Mouse (Mus musculus) A20 (cell line): ENCODE measurements around the gene Tbc1d10b.
"Not testable (repeated sequence)": the region's sequence is repeated elsewhere in the genome, so short reads cannot be mapped to it uniquely, and the experiment has no call there.

Experiments used
- DNase-seq: peaks from one replicate; pipeline ENCODE4 v3.0.0-alpha.2; 2011; ENCODE audit warnings: low read depth, low spot score

Tbc1d10b gene

DNA sequence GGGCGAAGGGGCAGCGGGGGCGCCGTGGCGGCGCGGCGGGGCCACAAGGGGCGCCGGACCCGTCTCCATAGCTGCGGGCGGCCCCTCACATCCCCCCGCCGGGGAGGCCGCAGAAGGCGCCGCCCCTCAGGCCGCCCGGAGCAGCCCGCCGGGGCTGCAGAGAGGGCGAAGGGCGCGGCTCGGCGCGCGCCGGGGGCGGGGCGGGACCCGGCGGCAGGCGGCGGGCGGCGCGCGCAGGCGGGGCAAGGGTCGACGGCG lies at the start of gene Tbc1d10b:
TSS of gene Tbc1d10b (minus strand) at position 174 of the 258 bp plus-strand sequence.
- DNase-seq = no peak

DNA sequence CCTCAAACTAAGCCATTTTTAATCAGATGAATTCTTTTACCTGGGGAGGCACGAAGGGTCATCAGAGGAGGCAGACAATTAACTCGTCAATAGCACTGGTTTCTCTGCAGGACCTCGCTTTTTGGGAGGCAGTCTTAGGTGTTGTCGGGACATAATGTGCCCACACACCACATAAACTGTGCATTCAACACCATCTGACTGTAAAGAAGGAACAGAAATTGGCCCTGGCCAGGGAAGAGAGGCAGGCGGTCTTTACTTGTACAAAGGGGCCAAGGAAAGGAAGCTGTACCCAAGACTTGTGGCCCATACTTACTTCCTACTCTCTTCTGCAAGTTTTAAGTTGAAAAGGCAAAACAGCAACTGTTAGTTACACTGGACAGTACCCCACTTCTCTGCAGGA lies 48.2 kb upstream of the Tbc1d10b start:
- DNase-seq = no peak

DNA sequence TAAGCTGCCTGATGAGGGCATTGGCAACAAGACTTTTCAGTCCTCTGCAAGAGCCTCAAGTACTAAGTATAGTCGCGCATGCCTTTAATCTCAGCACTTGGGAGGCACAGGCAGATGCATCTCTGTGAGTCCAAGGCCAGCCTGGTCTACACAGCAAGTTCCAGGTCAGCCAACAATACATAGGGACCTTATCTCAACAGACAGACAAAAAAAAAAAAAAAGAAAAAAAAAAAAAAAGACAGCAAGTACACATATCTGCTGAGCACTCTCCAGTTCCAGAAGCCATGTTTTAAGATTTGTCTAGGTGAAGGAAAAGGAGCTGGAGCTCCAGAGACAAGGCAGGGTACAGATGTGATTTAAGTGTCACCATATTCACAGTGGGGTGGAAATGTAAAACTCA lies 47.7 kb upstream of the Tbc1d10b start:
- DNase-seq = no peak

DNA sequence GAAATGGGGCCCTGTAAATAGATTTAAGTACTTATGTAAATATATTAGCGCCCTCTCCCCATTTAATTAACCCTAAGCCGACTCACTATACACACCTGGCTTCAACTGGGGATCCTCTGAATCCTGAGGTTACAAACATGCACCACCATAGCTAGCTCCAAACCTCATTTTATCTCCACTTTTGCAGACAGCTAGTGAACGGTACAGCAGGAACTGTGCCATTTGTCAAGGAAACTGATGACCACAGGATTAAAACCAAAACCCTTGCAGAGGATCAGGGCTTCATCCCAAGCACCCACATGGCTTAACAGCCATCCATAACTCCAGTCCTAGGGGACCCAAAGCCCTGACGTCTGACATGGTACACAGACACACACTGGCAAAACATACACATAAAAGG lies 46.7 kb upstream of the Tbc1d10b start:
- DNase-seq = no peak

DNA sequence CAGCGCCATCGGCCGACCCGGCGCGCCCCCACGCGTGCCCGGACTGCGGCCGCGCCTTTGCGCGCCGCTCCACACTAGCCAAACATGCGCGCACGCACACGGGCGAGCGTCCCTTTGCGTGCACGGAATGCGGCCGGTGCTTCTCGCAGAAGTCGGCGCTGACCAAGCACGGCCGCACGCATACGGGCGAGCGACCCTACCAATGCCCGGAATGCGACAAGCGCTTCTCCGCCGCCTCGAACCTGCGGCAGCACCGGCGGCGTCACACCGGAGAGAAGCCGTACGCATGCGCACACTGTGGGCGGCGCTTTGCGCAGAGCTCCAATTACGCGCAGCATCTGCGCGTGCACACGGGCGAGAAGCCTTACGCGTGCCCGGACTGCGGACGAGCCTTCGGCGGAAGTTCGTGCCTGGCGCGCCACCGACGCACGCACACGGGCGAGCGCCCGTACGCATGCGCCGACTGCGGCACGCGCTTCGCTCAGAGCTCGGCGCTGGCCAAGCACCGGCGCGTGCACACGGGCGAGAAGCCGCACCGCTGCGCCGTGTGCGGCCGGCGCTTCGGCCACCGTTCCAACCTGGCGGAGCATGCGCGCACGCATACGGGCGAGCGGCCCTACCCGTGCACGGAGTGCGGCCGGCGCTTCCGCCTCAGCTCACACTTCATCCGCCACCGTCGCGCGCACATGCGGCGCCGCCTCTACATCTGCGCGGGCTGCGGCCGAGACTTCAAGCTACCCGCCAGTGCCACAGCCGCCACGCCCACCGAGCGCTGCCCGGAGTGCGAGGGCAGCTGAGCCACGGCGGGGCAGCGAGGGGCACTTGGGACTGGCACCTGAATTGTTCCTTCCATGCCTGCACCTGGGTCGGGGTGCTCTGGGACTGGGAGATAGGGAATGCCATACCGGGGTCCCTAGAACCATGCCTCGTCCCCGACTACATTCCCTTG lies 45.8 kb upstream of the Tbc1d10b start:
- peak; percentile 99 for DNase-seq

DNA sequence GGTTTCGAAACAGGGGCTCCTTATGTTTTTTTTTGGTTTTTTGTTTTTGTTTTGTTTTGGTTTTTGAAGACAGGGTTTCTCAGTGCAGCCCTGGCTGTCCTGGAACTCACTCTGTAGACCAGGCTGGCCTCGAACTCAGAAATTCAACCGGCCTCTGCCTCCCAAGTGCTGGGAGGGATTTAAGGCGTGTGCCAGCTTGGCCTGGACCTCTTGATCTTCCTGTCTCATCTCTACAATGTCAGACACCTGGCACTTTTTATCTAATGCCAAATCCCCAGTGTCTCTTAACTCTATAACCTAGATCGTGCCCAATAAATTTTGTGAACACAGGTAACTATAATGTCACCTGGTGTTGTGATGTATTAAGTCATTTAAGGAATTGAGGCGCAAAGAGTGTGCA lies 45.1 kb upstream of the Tbc1d10b start:
- no peak for DNase-seq

DNA sequence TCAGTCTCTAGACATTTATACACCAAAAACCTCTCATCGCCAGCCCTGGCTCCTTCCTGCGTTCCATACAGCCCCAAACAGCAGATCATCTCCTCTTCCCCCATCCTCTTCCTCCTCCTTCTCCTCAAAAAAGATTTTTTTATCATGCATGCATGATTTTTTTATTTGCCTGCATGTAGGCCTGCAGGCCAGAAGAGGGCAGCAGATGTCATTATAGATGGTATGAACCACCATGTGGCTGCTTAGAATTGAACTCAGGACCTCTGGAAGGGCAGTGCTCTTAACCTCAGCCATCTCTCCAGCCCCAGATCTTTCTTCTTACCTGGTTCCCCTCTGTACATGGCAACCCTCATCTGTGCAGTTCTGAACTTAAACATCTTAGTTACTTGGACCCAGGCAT lies 44.1 kb upstream of the Tbc1d10b start:
- DNase-seq = peak; percentile 76

DNA sequence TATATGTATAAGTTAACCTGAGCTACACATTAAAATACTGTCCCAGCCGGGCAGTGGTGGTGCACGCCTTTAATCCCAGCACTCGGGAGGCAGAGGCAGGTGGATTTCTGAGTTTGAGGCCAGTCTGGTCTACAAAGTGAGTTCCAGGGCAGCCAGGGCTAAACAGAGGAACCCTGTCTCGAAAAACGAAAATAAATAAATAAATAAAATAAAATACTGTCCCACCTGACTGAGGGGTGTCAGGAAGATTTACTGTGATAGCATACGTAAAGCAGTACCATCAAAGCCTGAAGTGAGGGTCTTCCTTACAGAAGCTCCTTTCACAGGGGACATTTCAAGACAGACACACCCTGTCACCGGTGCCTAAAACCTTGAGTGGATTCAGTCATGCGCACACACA lies 42.2 kb upstream of the Tbc1d10b start:
- not testable (repeated sequence) for DNase-seq

DNA sequence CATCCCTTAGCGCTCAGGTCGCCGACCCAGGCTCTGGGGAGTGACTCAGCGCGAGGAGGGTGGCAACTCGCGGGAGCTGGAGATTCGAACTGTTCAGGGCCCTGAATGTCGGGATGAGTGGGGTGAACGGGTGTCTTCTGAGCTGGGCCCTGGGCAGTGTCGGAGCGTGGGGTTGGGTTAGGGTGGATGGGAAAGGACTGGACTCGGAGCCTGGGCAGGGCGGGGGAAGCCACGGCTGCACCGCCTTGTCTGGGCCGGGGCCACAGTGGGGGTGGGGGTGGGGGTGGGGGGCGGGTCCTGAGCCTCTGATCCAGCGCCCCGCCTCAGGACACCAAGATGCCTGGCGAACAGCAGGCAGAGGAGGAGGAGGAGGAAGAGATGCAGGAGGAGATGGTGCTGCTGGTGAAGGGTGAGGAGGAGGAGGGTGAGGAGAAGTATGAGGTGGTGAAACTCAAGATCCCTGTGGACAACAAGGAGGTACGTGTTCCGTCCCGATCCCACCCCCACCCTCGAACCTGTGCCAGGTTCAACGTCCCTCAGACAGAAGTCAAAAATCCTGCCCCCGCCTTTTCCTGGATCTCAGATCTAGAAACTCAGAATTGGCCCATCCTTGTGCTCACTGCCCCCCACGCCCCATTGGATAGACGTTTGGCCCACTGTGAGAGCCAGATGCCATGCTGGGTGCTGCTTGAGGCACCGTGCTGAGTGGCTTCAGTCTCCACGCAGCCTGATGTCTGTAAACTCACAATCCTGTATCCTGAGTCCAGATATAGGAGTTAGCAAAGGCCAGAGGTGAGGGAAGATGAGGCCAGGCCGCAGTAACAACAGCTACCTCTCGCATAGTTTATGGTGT lies 36.6 kb upstream of the Tbc1d10b start:
- DNase-seq = no peak

DNA sequence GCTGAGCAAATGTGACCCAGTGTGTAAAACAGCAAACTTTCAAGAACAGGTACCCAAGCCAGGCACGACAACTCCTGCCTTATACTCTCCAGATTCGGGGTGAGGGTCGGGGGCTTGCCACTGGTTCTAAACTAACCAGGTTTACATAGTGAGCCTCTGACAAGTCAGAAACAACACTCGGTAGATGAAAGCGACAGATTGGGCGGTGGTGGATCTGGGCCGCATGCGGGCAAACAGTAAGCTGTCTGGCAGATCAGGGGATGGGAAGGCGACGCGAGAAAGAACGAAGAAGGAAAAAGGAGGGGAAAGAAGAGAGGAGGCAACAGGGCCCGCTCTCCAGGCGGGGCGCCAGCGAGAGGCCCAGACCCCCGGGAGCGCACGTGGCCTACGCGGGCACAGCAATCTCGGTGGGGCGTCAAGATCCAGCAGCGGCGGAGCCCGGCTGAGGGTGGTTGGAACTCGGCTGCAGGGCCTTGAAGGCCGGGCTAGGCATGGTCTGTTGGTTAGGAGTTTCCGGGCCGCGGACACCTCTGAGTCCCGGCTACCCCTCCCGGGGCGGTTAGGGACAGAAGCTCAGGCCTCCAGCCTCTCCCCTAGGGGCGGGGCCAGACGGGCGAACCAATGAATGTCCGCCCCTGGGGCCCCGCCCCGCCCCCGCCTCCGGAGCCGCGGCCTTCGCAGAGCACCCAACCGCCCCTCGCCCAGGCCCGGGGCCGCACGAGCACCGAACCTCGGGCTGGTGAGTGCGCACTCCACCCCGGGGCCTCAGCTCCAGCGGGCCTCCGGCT lies 35.8 kb upstream of the Tbc1d10b start, which contains the start of gene Zfp771:
TSS of gene Zfp771 (plus strand) at position 405 of the 788 bp plus-strand sequence.
- peak; percentile 97 for DNase-seq

DNA sequence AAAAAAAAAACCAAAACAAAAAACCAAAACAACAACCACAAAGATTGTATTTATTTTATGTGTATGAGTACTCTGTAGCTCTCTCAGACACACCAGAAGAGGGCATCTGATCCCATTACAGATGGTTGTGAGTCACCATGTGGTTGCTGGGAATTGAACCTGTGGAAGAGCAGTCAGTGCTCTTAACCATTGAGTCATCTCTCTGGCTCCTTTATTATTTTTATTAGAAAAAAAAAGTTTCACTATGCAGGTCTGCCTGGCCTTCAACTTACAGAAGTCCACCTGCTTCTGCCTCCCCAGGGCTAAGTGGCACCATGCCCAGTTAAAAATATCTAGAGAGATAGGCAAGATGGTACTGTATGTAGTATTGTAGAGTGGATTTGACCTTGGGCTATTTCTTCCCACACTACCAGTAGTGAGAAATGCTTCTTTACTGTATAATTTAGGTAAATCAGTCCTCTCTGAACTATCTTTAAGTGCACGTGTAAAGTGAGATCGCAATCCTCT lies 35.1 kb upstream of the Tbc1d10b start:
- no peak for DNase-seq

DNA sequence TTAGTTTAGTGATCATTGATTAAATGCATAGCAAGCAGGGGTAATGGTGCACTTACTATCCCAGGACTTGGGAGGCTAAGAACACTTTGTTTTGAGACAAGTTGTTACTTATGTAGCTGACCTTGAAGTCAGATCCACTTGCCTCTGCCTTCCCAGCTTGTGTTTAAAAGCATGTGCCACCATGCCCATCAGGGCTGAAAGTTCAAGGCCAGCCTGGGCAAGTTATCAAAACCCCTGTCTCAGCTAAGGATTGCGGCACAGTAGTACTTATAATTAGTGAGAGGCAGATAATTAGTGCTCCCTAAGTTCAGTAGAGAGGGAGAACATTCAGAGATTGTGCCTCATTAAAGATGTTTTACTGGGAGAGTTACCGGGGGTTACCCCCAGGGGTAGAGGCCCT lies 26.5 kb upstream of the Tbc1d10b start:
- DNase-seq = no peak

DNA sequence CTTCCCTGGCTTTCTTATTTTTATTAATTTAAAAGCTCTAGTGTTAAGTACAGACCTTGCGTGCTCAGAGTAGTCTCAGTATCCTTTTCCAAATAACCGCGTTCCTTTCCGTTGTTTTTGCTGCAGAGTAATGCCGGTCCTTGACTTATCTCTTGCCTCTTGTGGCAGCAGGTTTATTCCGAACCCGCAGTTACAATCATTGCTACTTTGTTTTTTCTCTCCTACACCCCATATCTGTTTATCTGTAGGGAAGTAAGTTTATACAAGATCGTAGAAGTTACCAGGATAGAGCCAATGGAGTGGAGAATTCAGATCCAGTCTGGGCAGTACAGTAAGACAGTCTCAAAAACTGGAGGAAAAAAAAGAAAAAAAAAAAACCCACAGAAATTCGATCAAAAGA lies 25.5 kb upstream of the Tbc1d10b start:
- DNase-seq = no peak

DNA sequence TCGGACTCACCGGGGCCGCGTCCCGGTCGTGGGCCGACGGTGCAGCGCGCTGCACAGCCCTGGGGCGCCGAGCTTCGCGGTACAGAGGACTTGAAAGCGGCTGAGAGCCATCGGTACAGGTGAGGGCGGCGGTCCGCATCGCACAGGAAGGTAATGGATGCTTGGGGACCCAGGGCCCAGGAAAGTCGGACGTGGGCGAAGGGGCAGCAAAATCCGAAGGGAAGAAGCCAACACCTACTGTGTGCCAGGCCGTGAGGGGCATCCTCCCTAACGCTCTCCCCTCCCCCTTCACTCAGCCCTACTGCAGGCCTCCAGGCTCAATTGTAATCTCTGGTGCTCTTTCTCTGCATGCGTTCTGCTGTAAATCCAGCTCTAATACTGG lies 25.1 kb upstream of the Tbc1d10b start:
- DNase-seq = no peak

DNA sequence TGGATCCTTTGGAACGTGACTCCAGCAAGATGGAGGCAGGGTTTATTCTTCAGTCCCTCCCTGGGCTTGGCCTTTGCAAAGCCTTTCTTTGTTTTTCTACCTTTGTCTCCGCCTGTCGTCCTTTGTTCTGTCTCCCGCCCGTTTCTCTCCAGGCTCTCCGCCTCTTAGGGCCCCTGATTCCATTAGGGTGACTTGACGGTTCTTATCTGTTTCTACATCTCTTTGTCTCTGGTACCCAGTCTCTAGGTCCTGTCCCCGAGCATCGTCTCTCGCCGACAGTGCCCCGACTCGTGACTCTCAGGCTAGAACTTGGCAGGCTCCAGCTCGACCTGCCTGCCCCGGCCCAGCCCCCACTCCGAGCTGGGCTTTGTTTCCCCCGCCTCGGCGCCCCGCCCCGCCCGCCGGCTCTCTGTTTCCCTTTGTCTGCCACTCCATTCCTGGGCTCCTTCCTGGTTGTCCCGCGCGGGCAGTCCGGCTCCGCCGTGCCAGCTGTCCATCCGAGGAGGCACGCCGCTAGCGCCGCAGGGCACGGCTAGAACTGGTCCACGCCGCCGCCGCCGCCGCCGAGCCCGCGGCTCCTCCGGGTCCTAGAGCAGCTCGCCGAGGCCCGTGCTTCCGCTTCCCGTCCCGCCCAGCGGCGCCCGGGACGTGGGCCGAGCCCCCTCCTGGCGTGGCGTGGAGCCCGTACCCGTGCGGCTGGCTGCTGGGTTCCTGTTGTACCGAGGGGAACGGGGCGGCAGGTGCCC lies 24.5 kb upstream of the Tbc1d10b start, which contains the start of the genes Zfp553 and Sept1:
TSS of gene Zfp553 (plus strand) at position 440 of the 746 bp plus-strand sequence.
TSS of gene Sept1 (minus strand) at position 509 of the 746 bp plus-strand sequence.
- DNase-seq = peak; percentile 92

DNA sequence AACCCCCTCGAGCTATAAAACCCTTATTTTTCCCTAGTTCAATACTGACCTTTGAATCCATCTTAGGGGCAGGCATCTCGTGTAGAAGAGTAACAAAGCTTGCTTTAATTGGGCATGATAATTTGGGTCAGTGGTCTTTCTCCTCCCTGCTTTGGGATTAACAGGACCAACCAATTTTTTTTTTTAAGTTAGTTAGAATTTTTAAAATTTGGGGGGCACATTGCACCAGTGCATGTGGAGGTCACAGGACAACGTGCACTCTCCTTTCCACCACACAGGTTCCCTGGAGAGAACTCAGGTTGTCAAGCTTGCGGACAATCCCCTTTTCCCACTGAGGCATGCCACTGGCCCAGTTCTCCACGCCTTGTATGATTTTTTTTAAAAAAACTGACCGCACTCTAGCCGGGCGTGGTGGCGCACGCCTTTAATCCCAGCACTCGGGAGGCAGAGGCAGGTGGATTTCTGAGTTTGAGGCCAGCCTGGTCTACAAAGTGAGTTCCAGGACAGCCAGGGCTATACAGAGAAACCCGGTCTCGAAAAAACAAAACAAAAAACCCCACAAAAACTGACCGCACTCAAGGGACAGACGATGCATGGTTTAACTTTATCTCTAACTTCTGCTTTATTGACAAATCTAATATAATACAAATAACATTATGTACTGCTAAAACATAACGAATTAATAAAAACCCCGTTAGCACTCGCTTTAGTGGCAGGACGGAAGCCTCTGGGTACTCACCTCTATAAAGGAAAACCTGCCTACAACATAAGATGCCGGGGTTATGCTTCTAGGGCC lies 23.8 kb upstream of the Tbc1d10b start:
- no peak for DNase-seq

DNA sequence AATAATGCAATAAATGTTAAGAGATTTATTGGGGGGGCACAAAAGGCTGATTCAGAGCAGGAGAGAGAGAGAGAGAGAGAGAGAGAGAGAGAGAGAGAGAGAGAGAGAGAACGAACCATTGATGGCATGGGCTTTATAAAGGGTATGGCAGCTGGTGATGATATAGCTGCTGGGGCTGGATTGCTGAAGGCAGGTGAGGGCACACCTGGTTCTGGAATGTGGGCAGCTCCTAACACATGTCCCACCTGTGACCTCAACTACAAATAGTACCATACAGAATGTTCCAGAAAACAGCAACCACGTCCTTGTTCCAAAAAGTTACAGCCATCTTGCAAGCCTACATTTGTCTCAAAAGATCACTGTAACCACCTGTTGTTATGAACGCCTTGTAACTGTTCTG lies 23.1 kb upstream of the Tbc1d10b start:
- DNase-seq = no peak

DNA sequence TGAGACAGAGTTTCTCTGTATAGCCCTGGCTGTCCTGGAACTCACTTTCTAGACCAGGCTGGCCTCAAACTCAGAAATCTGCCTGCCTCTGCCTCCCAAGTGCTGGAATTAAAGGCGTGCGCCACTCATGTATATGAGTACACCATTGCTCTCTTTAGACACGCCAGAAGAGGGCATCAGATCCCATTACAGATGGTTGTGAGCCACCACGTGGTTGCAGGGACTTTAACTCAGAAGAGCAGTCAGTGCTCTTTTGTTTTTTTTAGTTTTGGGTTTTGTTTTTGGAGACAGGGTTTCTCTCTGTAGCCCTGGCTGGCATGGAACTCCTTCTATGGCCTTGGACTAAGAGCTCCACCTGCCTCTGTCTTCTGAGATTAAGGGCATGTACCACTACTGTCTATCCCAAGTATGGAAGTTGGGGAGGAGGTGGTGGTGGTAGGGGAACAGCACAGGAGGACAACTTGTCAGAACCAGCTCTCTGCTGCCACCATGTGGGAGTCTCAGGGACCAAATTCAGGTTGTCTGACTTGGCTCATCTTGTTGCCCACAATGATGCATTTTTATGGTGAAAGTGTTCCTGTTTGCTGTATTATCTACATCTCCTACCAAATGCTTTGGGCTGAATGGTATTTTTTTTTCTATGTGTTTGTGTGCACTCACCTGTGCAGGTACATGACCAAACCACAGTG lies 20.5 kb upstream of the Tbc1d10b start:
- peak; percentile 92 for DNase-seq
